Mouse (Mus musculus): ENCODE measurements around the gene Gnaq. TPM values are rescaled to one million over a fixed set of nuclear protein-coding genes. Genes with fewer than 3 reads are reported as not detected.

Gene Gnaq
- polyA plus RNA-seq, 1 experiment from 2014 or later: 18.9 TPM

DNA sequence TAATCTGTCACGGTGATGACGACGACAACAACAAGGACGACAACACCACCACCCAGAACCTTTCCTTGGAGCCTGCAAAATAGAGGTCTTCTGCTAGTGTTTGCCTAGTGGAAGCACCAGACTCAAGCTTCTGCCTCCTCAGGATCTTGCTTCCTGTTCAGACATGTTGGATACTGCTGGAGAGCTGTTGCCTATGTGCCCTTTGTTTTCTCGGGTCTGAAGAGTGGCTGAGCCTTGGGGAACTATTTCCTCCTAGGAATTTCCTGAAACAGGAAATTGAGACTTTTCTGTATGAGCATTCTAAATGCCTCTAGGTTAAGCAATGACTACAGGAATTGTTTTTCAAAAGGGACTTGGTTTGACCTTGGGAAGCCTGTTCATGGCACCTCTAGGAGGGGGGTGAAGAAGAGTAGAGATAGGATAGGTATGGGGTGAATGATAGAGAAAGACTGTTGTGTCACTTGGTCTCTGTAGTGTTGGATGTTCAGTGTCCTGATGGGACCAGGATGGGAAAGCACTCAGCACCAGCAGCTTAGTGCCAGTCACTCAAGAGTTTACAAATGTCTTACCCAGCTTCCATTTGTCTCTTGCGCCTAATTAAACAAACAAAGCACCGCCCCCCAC lies 49.3 kb downstream of the Gnaq start:
- Histone ChIP-seq H3K36me3 (no peaks in the 10 kb centered on the region), H3K4me3 (no peak overlapping the region), H3K27me3 (ENCODE audit: insufficient read depth, poor library complexity, severe bottlenecking) (no peaks in the 10 kb centered on the region), H3K27ac (peak overlapping the region; percentile 62; the same call in 1 of the 2 replicates), H3K9me3 (no peaks in the 10 kb centered on the region), H3K4me1 (peaks cover 48% of the 10 kb centered on the region)
- WGBS: 77% methylated on average over 7 of the region's 7 CpGs
- DNase-seq (ENCODE audit: low spot score): no peak

DNA sequence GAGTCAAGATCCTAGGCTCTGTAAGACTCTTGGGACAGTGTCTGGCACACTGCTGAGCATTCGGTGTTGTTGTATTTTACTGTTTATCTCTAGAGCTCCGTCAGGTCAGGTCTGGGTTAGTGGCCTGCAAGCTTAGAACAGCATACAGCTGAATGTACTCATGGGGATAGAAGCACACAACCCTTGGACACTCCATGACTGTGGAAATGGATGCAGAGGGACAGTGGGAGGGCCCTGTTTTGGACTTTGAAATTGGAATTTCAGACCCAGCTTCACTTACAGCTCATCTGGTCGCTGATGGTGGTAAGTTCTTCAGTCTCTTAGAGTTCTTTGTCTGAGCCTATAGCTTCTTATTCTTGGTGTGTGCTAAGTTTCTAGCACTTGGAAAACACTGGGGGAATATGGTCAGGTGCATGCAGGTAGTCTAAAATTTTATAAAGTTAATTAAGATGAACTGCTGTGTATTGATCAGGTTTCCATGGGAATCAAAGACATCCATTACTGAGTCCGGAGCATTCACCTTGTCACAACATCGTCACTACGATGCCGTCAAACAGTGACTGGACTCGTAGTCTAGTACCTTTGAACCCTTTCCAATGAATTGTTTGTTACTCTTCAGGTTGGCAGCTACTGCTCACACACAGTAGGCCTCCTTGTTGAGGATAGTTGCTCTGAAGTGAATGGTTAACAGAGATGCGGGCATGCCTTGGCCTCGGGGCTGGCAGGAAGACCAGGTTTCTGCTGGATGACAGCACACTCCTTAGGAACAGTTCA lies 51.1 kb downstream of the Gnaq start:
- H3K9me3 ChIP-seq: no peaks in the 10 kb centered on the region
- no peak overlapping the region for H3K4me3 ChIP-seq
- H3K4me1 ChIP-seq: peaks cover 42% of the 10 kb centered on the region
- H3K27me3 ChIP-seq (ENCODE audit: insufficient read depth, poor library complexity, severe bottlenecking): no peaks in the 10 kb centered on the region
- DNase-seq (ENCODE audit: low spot score): no peak
- H3K27ac ChIP-seq: no peak overlapping the region
- no peaks in the 10 kb centered on the region for H3K36me3 ChIP-seq
- 84% methylated on average over 10 of the region's 10 CpGs for WGBS

DNA sequence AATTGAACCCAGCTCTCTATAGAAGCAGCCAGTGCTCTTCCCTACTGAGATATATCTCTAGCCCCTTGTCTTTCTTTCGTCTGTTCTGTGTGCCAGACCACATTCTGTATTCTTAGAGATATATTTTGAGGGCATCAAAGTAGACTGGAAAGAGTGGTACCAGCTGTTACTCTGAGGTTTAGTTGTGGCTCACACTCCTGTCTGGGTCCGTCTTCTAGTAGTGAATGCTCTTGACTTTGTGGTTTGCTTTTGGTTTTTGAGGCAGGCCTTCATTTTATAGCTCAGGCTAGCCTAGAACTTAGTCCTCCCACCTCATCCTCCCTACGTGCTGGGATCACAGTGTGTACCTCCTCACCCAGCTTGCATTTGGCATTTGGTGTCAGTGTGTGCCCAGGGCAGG lies 54.4 kb downstream of the Gnaq start:
- Histone ChIP-seq H3K4me1 (peaks cover 22% of the 10 kb centered on the region), H3K27me3 (ENCODE audit: insufficient read depth, poor library complexity, severe bottlenecking) (no peaks in the 10 kb centered on the region), H3K27ac (no peak overlapping the region), H3K36me3 (no peaks in the 10 kb centered on the region), H3K9me3 (no peaks in the 10 kb centered on the region), H3K4me3 (no peak overlapping the region)
- DNase-seq (ENCODE audit: low spot score): no peak
- WGBS: 84% methylated on average over 3 of the region's 3 CpGs

DNA sequence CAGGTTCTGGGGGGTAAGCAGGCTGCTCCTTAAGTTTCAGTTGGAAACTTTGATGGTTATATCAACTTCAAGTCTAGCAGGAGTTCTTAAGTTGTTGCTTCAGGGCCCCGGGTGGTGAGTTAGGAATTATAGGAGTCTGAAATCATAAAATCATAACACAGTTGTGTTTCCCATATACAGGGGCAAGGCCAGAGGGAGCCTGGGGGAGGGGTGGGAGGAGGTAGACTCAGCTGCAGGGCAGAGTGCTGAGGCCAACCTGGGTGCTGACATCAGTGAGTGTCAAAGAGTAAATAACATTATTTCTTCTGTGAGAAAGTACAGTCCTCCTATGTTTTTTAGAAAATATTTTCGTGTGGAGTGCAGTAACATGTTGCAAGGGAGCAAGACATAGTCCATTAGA lies 55.3 kb downstream of the Gnaq start:
- H3K9me3 ChIP-seq: no peaks in the 10 kb centered on the region
- 77% methylated on average over 2 of the region's 2 CpGs for WGBS

DNA sequence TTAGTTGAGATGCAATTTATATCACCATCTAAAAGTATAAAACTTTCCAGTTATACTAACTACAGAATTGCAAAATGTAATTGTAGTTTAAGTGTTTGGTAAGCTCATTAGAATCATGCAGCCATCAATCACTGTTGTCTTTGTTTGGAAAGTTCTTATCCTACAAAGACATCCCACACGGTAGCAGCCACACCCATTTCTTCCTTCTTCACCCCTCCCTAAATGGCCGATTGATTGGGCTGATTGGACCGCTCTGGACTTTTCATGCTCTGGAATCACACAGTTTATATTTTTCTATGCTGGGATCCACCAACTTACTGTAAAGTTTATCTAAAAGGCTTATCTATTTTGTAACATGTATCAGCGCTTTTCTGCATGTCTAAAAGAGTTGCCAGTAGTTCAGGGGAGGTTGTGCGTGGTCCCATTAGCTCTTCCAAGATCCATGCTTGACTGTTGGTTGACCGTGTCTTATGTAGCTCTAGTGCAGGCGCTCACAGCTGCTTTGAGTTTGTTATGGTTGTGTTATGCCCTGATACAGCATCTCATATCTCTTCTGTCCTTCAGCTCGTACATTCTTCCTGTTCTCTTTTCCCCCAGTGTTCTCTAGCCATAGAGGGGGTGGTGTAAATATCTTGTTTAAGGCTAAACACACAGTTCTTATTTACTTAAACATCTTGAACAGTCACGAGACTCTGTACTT lies 56.6 kb downstream of the Gnaq start:
- Histone ChIP-seq H3K9me3 (no peaks in the 10 kb centered on the region), H3K27me3 (ENCODE audit: insufficient read depth, poor library complexity, severe bottlenecking) (no peaks in the 10 kb centered on the region), H3K4me1 (peaks cover 10% of the 10 kb centered on the region; the same call in 1 of the 2 replicates), H3K36me3 (no peaks in the 10 kb centered on the region), H3K27ac (no peak overlapping the region), H3K4me3 (no peak overlapping the region)
- no peak for DNase-seq (ENCODE audit: low spot score)
- WGBS: 70% methylated on average over 9 of the region's 9 CpGs

More for the DNA sequence above, 55.3 kb downstream of the Gnaq start:
- H3K4me1 ChIP-seq: peaks cover 17% of the 10 kb centered on the region
- no peaks in the 10 kb centered on the region for H3K27me3 ChIP-seq (ENCODE audit: insufficient read depth, poor library complexity, severe bottlenecking)
- H3K27ac ChIP-seq: no peak overlapping the region
- no peak overlapping the region for H3K4me3 ChIP-seq
- no peak for DNase-seq (ENCODE audit: low spot score)
- H3K36me3 ChIP-seq: no peaks in the 10 kb centered on the region

GRCm38 (mm10) chr19:16198162-16198561 lies 65.5 kb downstream of the Gnaq start:
- Histone ChIP-seq H3K4me3 (no peak overlapping the region), H3K27me3 (ENCODE audit: insufficient read depth, poor library complexity, severe bottlenecking) (no peaks in the 10 kb centered on the region), H3K36me3 (no peaks in the 10 kb centered on the region), H3K27ac (no peak overlapping the region), H3K9me3 (no peaks in the 10 kb centered on the region), H3K4me1 (peaks cover 16% of the 10 kb centered on the region)
- no peak for DNase-seq (ENCODE audit: low spot score)
- WGBS: 81% methylated on average over 3 of the region's 3 CpGs

- no peak overlapping the region for H3K27ac ChIP-seq
- peaks cover 38% of the 10 kb centered on the region for H3K4me1 ChIP-seq
- no peak for DNase-seq (ENCODE audit: low spot score)
- no peaks in the 10 kb centered on the region for H3K27me3 ChIP-seq (ENCODE audit: insufficient read depth, poor library complexity, severe bottlenecking)
- WGBS: 92% methylated on average over 2 of the region's 2 CpGs
- H3K9me3 ChIP-seq: no peaks in the 10 kb centered on the region
- no peaks in the 10 kb centered on the region for H3K36me3 ChIP-seq
- H3K4me3 ChIP-seq: no peak overlapping the region
Observed at GRCm38 (mm10) chr19:16201356-16201755, 68.7 kb downstream of the Gnaq start.

DNA sequence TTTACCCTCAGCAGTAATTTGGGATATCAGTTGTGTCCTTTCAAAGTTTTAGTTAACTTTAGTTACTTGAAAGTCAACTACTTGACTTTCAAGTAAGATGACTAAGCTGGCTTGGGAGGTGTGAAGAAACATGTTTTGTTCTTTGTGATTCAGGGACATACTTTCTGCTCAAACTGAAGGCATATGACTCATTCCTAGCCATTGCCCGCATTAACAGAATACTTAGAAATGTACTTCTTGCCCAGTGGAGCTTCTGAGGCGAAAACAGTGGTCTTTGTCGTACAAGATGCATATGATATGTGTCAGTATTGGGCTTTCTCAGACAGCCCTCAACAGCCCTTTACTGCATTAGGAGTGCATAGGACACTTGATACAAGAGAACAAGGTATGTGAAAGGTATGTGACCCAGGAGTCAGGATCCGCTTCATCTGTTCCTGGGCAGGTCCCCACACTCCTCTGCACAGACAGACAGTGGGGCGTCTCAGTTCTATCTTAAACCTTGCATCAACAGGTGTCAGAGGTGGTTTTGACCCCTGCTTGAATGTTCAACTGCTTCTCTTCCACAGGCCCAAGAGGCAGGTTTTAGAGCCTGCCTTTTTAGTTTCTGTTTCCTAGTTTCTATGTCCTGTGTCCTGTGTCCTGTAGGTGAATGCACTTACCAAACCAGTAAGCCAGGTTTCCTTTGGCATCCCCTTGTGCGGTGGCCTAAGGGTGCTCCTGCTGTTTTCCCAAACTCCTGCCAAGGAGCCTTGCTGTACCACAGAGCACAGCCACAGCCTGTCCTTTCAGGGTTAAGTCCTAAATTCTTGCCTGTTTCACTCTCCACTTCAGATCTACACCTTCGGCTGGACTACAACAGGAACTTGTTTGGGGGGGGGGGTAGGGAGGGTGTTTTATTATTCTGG lies 72.4 kb downstream of the Gnaq start:
- WGBS: 75% methylated on average over 7 of the region's 7 CpGs
- DNase-seq (ENCODE audit: low spot score): no peak

GRCm38 (mm10) chr19:16209616-16210015 lies 77.0 kb downstream of the Gnaq start:
- Histone ChIP-seq H3K9me3 (no peaks in the 10 kb centered on the region), H3K4me3 (no peak overlapping the region), H3K36me3 (no peaks in the 10 kb centered on the region), H3K4me1 (peaks cover 8% of the 10 kb centered on the region), H3K27me3 (ENCODE audit: insufficient read depth, poor library complexity, severe bottlenecking) (no peaks in the 10 kb centered on the region), H3K27ac (no peak overlapping the region)
- 93% methylated on average over 2 of the region's 2 CpGs for WGBS
- DNase-seq (ENCODE audit: low spot score): no peak

More for the DNA sequence above, 72.4 kb downstream of the Gnaq start:
- no peaks in the 10 kb centered on the region for H3K36me3 ChIP-seq
- no peaks in the 10 kb centered on the region for H3K27me3 ChIP-seq (ENCODE audit: insufficient read depth, poor library complexity, severe bottlenecking)
- H3K4me3 ChIP-seq: no peak overlapping the region
- no peak overlapping the region for H3K27ac ChIP-seq
- peaks cover 23% of the 10 kb centered on the region for H3K4me1 ChIP-seq
- H3K9me3 ChIP-seq: no peaks in the 10 kb centered on the region

DNA sequence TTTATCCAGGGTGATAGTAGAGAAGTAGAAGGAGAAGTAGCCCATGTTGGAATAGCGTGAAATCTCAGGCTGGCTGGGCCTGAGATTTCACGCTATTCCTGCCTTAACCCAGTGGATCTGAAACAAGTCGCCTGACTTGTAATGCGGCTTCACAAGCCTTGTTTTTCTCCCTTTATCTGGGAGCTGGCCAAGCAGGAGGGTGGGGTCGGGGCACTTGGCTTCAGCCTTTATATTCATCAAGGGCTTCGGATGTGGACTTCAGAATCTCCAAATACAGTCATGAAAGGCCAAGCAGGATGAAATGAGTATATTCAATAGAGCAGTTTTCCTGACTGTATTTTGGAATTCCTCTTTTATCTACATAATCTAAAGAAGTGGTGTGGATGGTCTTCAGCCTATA lies 82.3 kb downstream of the Gnaq start:
- DNase-seq (ENCODE audit: low spot score): no peak
- 74% methylated on average over 6 of the region's 6 CpGs for WGBS
- H3K27ac ChIP-seq: no peak overlapping the region
- H3K4me3 ChIP-seq: no peak overlapping the region
- H3K27me3 ChIP-seq (ENCODE audit: insufficient read depth, poor library complexity, severe bottlenecking): no peaks in the 10 kb centered on the region
- no peaks in the 10 kb centered on the region for H3K4me1 ChIP-seq
- peaks cover 6% of the 10 kb centered on the region; the same call in 1 of the 2 replicates for H3K36me3 ChIP-seq
- H3K9me3 ChIP-seq: no peaks in the 10 kb centered on the region

DNA sequence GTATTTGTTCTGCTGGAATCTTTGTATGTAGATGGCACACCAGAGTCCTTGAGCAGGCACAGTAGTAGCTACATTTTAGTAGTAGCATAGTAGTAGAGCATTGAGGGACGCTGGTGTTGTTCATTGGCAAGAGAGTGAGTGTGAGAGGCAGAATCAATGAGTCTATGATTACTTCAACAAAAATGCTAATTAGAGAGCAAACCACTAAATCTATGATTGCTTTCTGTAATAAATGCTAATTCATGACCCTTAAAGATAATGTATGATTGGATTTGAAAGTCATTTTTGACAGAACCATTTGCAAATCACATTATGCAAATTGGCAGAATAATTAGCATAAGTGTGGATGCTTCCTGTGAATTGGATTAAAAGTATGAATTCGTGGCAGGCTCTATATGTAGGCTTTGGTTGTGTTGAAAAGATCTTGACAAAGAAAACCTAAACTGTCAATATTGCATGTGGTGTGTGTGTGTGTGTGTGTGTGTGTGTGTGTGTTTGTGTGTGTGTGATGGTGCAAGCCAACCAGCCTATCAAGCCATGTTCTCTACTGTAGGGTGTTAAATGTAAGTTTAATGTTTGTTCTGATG lies 82.9 kb downstream of the Gnaq start:
- Histone ChIP-seq H3K9me3 (no peaks in the 10 kb centered on the region), H3K36me3 (peaks cover 11% of the 10 kb centered on the region; the same call in 1 of the 2 replicates)
- DNase-seq (ENCODE audit: low spot score): no peak

GRCm38 (mm10) chr19:16219978-16220377 lies 87.3 kb downstream of the Gnaq start:
- Histone ChIP-seq H3K9me3 (no peaks in the 10 kb centered on the region), H3K27ac (no peak overlapping the region), H3K27me3 (ENCODE audit: insufficient read depth, poor library complexity, severe bottlenecking) (no peaks in the 10 kb centered on the region), H3K36me3 (peaks cover 13% of the 10 kb centered on the region; the same call in 1 of the 2 replicates), H3K4me3 (no peak overlapping the region), H3K4me1 (peaks cover 3% of the 10 kb centered on the region; the same call in 1 of the 2 replicates)
- DNase-seq (ENCODE audit: low spot score): no peak
- WGBS: 90% methylated on average over 4 of the region's 4 CpGs

More for the DNA sequence above, 82.9 kb downstream of the Gnaq start:
- 85% methylated on average over 2 of the region's 2 CpGs for WGBS
- Histone ChIP-seq H3K4me1 (no peaks in the 10 kb centered on the region), H3K27ac (no peak overlapping the region), H3K4me3 (no peak overlapping the region), H3K27me3 (ENCODE audit: insufficient read depth, poor library complexity, severe bottlenecking) (no peaks in the 10 kb centered on the region)

Measured in heart, embryonic 10.5 days (tissue).